Mouse (Mus musculus): Measurements from ENCODE around the gene Ms4a1.
"Not testable (repeated sequence)": the region's sequence is repeated elsewhere in the genome, so short reads cannot be mapped to it uniquely, and the experiment has no call there.

The Ms4a1 gene

DNA sequence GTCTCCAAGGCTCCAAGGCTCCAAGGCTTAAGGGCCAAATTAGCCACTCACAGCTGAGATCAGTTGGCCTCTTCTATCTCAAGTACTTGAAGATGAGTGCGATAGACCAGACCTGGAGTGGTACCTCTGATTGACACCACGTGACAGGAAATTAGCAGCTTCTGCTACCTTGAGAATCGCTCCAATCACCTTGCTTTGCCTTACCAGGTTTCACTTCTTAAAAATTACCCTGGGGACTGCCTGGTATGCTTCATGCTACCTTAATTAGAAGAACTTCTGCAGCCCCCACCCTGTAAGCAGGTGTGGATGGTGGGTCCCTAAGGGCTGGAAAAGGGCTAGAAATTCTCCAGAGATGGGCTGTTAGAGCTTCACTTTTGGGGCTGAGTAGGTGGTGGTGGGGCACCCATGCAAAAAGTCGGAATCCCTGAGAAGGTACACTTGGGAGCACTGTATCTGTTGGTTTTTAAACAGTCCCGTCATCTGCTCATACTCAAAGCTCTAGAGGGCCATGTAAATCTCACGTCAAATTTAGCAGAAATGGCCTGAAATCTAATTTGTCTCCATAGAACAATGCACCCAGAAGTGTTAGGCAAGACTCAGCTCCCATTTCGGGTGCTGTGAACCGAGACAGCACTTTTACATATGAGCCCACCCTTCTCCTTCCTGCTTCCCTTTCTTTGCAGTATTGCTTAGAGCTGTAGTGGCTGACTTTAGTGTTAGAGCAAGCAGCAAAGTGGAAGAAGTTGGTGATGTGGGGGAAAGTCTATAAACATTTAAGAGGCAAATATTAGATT lies at the start of gene Ms4a1:
Gene Ms4a1 (minus strand): TSS at position 190 of the 794 bp plus-strand sequence.
- no peak for DNase-seq (ENCODE audit: low read depth, low spot score)

DNA sequence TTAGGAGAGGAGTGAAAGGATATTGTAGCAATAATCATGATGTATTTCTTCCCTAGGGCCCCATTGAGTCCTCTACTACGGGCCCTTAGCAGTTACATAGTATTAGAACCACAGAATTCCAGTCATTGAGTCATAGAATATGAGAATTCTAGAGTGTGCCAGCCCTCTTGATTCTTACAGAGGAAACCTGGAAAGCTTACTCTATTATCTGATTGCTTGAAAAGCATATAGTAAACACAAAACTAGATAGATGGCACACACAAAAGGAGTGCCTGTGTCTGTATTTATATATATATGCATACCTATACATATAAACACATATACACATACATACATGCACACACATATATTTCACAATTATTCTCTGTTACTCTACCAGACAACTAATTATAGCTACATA lies 48.3 kb upstream of the Ms4a1 start, which contains the start of gene Ms4a14:
Gene Ms4a14 (minus strand): TSS at position 101 of the 400 bp plus-strand sequence.
- no peak for DNase-seq (ENCODE audit: low read depth, low spot score)

DNA sequence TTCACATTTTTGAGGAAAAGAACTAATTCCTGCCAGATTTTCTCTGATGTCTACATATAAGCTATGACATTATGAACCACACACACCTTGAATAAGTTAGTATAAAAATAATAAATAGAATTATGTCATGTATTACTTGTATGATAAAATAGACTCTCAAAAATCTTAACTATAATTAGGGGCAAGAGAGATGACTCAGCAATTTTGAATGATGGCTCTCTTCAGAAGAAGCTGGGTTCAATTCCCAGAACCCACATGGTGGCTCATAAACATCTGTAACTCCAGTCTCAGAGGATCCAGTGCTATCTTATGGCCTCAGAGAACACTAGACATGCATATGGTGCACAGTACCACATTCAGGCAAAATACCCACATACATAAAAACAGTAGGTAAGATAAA lies 42.8 kb upstream of the Ms4a1 start:
- DNase-seq (ENCODE audit: low read depth, low spot score), result no peak

DNA sequence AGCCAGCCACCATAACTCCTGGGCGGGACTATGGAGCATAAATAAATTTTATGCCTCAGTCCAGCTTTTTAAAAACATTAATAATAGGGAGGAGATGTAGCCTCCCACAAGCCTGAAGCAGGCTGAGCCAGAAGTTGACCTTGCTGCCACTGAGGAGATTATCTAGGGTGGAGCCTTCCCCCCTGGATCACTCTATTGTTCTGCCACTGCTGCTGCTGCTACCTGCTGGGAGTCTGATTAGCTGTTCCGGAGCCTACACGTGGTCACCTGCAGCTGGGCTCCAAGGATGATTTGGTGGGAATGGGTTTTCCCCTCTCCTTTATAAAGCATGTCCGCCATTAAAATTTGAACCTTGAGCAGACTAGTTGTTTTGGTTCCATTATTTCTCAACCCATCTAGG lies 33.5 kb upstream of the Ms4a1 start:
- peak; percentile 97 for DNase-seq (ENCODE audit: low read depth, low spot score)

DNA sequence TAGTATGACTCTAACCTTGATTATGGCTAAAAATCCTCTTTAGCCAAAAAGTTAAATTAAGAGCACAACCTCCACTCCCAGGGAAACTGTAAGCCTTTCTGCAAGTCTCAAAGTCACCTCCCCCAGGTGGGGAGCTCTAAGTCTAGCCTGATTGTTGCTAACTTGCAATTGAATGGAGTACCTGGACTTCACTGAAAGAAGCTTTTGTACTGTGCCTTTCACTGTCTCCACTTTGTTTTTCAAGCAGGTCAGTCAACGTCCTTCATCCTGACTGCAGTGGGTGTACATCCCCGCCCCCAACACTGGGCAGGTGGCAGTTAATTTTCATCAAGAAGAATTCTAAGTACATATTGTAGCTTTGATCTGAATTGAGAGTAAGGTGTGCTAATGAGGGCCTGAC lies 32.9 kb upstream of the Ms4a1 start:
- peak; percentile 98 for DNase-seq (ENCODE audit: low read depth, low spot score)

DNA sequence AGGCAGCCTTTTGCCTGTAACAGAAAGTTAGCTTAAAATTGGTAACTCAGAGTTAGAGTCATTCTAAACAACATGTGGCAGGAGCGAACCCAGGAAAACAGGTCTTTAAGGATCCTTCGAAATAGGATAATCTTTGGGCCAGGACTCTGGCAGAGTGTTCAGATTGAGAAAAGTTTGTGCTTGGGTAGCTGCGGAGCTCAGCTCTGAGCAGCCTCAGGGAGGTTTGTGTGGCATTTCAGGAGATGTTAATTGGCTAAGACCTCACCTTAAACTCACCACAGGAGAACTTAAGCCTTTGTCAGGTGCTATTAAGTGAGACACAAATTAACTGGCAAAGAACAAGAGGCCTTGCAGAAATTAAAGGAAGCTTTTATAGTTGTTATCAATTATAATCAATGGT lies 27.6 kb upstream of the Ms4a1 start:
- peak; percentile 55 for DNase-seq (ENCODE audit: low read depth, low spot score)

DNA sequence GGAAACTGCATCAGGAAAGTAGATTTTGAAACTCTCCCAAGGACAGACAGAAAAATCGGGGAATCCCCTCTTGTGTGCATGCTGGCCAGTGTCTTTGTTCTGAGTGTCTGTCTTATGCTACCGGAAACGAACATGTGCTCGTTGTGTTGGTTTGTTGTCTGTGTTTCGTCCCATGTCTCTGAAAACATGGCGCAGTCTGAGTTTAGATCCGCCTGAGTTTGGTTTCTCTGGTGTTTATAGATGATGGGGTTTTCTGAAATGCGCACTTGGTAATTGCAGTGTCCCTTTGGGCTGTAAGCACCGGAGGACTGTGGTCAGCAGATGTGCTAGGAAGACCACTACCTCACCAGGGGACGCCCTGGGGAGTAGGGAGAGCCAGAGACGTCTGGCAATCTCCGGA lies 26.9 kb upstream of the Ms4a1 start:
- peak; percentile 64 for DNase-seq (ENCODE audit: low read depth, low spot score)

DNA sequence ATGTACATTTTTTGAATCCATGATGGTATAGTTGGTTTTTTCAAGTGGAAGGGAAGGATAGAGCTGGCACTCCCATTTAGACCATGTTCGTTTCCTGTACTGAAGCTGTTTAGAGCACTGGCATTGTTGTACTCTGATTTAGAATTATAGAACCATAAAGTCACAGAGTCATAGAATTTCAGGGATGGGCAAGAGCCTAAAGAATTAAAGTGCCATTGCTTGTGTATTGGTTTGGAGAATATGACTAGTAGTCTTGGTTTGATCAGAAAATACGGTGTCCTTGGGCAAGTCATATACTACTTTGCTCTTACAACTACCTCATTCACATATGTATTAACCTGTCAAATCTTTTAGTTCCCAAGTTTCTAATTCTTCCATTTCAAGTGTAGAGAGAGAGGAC lies 17.7 kb upstream of the Ms4a1 start, which contains the start of gene Ms4a5:
Gene Ms4a5 (minus strand): TSS at position 101 of the 400 bp plus-strand sequence.
- DNase-seq (ENCODE audit: low read depth, low spot score), result no peak

DNA sequence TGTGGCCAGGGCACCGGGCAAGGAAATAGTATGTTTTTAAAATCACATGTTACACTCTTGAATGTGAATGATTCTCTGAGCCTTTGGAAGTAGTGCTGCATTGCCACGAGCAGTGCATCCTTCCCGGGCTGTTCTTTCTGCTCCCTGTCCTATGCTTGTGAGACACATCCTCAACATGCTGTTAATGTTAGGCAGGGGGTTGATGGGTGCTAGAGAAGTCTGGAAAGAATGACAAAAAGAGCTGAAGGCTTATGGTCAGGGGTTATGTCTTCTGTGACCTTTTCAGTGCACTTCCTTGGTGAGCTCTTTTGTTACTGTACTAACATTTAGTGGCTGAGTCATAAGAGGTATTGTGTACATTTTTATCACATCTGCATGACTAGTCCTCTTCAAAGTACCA lies 14.2 kb upstream of the Ms4a1 start:
- DNase-seq (ENCODE audit: low read depth, low spot score), result no peak

DNA sequence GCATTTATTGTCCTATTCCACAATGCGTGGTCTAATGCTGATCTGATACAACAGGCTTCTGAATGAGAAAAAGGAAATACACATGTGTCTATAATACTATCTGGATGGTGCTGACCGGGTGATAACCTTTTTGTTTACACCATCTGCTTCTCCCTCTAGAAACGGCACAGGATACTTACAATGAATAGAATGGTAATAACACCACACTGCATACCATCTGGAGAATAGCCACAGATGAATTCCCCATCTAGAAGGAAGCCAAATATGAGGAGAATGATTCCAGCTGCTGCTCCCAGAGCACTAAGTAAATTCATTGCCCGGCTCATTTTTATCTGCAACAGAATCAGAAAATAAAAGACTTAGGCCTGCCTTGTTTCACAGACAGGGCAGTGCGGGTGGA lies 10.4 kb upstream of the Ms4a1 start:
- no peak for DNase-seq (ENCODE audit: low read depth, low spot score)

DNA sequence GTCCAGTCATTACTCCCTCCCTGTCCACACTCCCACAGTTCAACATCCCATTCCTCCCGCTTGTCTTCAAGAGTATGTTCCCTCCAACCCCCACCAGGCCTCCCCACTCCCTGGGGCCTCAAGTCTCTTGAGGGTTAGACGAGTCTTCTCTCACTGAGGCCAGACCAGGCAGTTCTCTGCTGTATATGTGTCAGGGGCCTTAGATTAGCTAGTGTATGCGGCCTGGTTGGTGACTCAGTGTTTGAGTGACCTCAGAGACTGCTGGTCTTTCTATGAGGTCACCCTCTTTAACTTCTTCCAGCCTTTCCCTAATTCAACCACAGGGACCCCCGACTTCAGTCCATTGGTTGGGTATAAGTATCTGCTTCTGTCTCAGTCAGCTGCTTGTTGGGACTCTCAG lies 915 bp upstream of the Ms4a1 start:
- DNase-seq (ENCODE audit: low read depth, low spot score), result no peak

DNA sequence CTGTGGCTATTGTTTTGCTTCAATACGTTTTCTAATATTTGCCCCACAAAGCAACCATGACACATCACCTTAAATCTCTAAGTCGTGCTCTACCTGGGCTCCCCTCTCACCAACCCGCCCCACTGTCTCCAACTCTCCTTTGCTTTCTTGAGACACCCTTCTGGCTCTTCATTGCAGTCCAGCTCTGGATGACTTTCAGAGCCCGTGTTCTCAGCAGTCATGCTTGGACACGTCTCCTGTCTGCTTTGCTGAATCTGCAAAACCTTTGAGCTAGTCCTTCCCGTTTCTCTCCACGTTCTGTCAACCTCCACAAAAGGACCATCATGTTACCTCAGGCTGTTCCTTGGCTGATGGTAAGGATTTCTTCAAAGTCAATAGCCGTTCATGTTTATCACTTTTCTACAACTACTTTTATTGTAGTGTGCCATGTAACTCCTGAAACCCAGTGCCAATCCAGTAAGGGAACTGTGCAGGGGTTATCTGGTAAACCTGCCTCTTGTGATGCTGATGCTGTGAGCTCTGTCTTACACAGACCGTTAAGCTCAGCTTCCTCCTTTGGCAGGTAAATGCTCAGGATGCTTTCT lies 1.3 kb downstream of the Ms4a1 start:
- DNase-seq (ENCODE audit: low read depth, low spot score), result no peak

DNA sequence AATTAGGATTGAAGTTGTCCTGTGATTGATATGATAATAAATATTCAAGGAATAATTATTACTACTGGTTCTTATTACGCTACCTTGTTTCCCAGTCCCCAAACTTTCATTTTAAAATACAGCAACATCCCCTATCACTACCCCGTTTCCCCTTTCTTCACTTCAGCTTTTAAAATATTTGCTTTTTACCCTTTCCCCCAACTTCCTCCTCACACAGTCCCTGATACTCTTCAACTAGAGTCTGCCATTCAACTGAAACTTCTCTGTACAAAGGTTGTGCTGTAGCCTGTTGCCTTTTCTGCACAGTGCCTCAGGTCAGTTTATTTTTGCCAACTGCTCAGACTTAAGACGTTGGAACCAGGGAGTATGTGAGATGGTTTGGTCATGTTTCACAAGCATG lies 2.5 kb downstream of the Ms4a1 start:
- DNase-seq (ENCODE audit: low read depth, low spot score), result no peak

DNA sequence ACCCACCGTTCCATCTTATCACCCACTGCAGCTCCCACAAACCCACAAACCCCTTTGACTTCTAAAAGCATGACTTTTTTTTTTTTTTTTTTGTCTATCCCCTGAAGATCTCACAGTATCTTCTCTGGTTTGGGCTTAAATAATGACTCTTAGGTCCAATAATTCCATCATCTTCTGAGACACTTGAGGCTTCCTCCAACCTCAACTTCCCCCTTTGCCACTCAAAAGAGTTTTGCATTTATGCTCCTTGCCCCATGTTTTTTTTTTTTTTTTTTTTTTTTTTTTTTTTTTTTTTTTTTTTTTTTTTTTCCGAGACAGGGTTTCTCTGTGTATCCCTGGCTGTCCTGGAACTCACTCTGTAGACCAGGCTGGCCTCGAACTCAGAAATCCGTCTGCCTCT lies 3.1 kb downstream of the Ms4a1 start:
- not testable (repeated sequence) for DNase-seq (ENCODE audit: low read depth, low spot score)

DNA sequence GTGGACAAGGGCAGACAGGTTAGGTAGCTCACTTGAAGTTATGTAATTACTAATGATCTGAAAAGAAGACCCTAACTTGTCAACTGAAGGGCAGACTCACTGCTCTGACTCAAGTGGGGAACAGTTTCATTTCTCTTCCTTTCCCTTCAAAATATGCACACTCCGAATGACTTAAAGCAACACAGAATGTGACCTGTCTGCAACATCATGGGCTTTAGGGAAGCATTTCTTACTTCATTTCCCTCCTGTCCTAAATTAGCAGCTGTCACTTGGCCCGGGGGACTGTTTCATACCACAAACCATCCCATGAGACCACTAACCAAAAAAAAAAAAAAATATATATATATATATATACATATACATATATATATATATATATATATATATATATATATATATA lies 4.5 kb downstream of the Ms4a1 start:
- DNase-seq (ENCODE audit: low read depth, low spot score), result no peak

DNA sequence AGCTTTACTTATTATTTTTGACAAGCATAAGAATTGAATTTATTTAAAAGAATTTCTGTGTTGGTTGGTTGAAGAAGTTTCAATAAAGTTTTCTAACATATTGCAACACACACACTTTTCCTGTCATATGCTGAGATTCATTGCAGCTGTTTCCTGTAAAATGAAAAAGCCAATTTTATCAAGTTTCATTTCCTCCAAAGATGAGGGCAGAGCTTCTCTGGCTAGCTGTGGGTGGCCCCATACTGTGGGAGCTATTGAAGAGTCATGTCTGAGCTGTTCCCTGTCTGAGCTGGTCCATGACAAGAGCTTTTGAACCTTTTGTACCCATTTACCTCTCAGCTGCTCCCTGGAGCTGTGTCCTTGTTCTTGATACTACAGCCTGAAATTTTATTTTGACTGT lies 21.8 kb downstream of the Ms4a1 start:
- DNase-seq (ENCODE audit: low read depth, low spot score), result no peak

DNA sequence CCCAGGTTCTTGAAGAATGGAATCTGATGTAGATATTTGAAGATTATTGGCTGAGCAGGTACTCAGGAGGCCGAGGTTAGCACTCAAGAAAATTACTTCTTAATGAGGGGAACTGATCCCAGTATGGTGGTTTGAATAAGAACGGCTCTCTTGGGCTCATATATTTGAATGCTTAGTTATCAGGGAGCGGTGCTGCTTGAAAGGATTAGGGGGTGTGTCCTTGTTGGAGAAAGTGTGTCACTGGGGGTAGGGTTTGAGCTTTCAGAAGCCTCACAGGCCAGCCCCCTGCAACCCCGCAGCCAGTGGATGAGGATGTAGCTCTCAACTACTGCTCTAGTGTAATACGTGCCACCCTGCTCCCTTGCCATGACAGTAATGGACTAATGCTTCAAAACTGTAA lies 23.5 kb downstream of the Ms4a1 start:
- no peak for DNase-seq (ENCODE audit: low read depth, low spot score)

DNA sequence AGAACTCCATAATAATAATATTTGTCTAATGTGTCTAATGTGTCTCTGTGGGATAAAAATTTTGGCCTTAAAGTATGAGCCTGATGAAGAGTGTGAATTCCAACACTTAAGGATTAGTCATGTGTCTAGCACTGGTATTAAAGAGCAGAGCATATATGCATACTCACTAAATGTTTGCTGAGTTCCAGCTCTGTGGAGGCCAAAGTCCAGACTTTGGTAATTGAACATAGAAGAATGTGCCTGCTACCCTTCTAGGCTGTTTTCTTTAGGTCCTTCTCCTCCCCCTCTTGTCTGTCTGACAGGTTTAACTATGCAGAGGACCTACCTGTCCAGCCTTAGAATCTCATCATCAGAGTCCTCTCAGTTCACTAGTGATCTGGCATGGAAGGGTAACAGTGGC lies 30.2 kb downstream of the Ms4a1 start:
- DNase-seq (ENCODE audit: low read depth, low spot score), result no peak

DNA sequence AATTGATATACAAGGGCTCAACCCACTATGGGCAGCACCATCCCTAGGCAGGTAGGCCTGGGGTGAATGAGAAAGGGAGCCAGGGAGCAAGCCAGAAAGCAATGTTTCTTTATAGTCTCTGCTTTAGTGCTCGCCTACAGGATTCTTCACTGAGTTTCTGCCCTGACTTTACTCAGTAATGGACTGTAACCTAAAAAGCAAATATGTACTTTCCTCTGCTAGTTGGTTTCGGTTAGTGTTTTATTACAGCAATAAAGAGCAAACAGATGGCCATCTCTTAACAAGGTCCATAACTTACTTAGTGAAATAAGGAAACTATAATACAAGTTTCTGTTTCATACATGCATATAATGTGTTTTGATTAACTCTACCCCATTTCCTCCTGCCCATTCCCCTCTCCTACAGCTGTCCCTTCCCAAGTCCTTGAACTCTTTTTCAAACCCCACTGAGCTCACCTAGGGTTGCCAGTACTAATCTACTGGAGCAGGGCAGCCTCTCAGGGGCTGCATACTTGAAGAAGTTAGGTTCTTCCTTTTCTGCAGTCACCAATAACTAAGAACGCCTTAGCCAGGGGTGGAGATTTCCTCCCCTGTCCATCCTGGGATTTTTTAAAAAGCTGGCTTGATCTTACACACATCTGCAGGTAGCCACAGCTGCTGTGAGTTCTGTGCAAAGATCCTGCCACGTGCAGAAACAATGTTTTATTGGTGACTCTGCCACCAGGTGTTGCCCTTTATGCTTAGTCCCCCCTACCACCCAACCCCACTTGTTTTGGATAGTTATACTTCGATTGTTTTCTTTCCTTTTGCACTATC lies 30.9 kb downstream of the Ms4a1 start:
- no peak for DNase-seq (ENCODE audit: low read depth, low spot score)

DNA sequence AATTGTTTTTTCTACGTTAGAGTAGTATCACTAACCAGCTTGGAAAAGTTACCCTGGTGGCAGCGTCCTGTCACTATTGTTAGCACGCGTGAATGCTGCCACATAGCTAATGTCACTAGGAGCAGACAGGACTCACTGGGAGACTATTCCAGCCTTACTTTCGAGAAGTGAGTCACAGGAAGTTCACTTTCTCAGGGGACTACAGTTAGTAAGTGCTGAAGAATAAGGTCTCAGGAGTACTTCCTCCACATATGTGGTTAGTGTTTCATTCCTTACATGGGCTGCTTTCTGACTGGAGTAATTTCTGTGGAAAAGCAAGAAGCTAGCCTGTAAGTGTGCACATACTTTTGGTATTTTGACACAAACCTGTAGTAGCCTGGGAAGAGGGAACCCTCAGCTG lies 31.8 kb downstream of the Ms4a1 start:
- DNase-seq (ENCODE audit: low read depth, low spot score), result no peak

DNA sequence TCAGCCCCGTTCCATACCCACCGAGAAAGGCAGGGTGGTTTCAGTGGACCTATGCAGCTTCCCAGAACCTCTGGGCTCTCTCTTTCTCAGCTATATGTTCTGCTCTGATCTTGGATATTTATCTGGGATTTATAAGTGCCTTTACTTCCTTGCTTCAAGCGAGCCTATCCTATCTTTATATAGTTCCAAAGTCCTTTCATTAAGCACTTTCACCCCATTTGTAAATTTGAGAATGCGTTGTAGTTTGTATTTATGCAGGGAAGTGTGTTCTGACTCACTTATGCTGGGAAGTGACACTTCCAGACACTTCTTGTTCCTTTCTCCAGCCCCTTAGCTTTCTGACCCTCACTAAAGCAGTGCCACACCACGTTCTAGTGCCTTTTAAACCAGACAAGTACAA lies 33.7 kb downstream of the Ms4a1 start, which contains the start of gene Ms4a12:
Gene Ms4a12 (minus strand): TSS at position 101 of the 400 bp plus-strand sequence.
- DNase-seq (ENCODE audit: low read depth, low spot score), result no peak
